8 mouse cellular contexts compared by ENCODE assay signal in the genomic region with DNA sequence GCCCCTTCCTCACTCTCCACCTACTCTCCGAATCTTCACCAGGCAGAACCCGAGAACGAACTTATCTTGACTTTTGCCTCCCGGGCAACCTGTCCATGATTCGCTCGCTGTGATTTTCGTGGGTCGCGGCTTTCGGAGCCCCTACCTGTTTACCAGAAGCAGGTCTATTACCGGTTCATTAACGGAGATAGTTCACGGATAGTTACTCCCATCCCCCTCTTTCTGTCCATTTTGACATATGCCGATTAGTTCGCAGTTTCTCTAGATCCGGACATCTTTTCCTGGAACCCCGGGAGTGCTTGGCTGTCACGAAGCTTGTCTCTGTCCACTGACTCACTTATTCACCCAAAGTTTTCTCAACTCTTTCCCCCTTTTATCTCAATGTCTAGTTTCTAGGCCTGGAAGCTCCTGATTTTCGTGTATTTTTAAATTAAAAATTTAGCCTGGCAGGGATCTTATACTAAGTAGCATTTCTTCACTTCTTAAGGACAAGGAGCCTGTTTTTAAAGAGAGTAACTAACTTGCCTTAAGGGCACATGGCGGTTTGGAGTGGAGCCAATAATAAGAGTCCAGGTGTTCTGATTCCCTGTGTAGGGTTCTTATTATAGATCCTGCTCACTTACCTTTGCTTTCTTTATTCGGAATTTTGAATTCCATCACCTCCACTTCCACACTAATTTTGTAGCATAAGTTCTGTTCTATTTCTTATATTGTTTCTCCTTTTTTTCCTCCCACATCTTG. TPM values are rescaled to one million over a fixed set of nuclear protein-coding genes. Genes with fewer than 3 reads are reported as not detected.
A peak's percentile ranks its signal among the peaks of the same experiment; 100 is the strongest.
DNase-seq lines count a peak whose midpoint lies in the region; ATAC-seq and TF ChIP-seq lines count a peak whose summit lies in the region.

No protein-coding gene starts in this region.

- WGBS in intestine, embryonic 15.5 days = 5% methylated on average over 21 of the region's 21 CpGs
- WGBS in midbrain, embryonic 16.5 days = 8% methylated on average over 21 of the region's 21 CpGs

- H3K9ac ChIP-seq in intestine, embryonic 15.5 days = peak overlapping the region; percentile 83
- H3K9ac ChIP-seq in midbrain, embryonic 16.5 days (ENCODE audit: low read depth, low read length) = peak overlapping the region; percentile 72

- no peaks in the 10 kb centered on the region for H3K9me3 ChIP-seq in intestine, embryonic 15.5 days
- no peaks in the 10 kb centered on the region for H3K9me3 ChIP-seq in midbrain, embryonic 16.5 days (replicated peaks; ENCODE audit: control insufficient read depth, low read length, poor library complexity, severe bottlenecking)

- DNase-seq in left cerebral cortex, adult 2 months (ENCODE audit: extremely low spot score in 1 of 2, low spot score in 2 of 2) = no peak
- DNase-seq in left cerebral cortex, adult 9 months (ENCODE audit: low spot score in 2 of 2) = no peak
- DNase-seq in urinary bladder, postnatal 14 days (ENCODE audit: low spot score) = no peak
- DNase-seq in frontal cortex, postnatal 36 days (ENCODE audit: low spot score in 2 of 2) = no peak

- intact Hi-C loops in left cerebral cortex, adult 2 months (cut with DNase I) = no loop called here

- peak overlapping the region; percentile 64 for H3K4me2 ChIP-seq in intestine, embryonic 15.5 days (replicated peaks)
- peak overlapping the region; percentile 98 for H3K4me2 ChIP-seq in midbrain, embryonic 16.5 days (ENCODE audit: low read length)

- peaks cover 3% of the 10 kb centered on the region for H3K4me1 ChIP-seq in cortical plate, adult 2 months (ENCODE audit: control insufficient read depth, insufficient read depth, low read length)
- peaks cover 24% of the 10 kb centered on the region for H3K4me1 ChIP-seq in intestine, embryonic 15.5 days (replicated peaks)
- H3K4me1 ChIP-seq in midbrain, embryonic 16.5 days (ENCODE audit: control insufficient read depth, insufficient read depth, low read length) = peaks cover 24% of the 10 kb centered on the region

- H3K36me3 ChIP-seq in intestine, embryonic 15.5 days = no peaks in the 10 kb centered on the region
- H3K36me3 ChIP-seq in midbrain, embryonic 16.5 days (ENCODE audit: control insufficient read depth, insufficient read depth, low read length) = no peaks in the 10 kb centered on the region

- H3K27ac ChIP-seq in left cerebral cortex, adult 2 months = peak overlapping the region; percentile 86
- H3K27ac ChIP-seq in cortical plate, adult 2 months (ENCODE audit: insufficient read depth, low read length) = no peak overlapping the region
- peak overlapping the region; percentile 87 for H3K27ac ChIP-seq in intestine, embryonic 15.5 days
- peak overlapping the region; percentile 81 for H3K27ac ChIP-seq in midbrain, embryonic 16.5 days (ENCODE audit: low read length)

- TF ChIP-seq POLR2A in cortical plate, adult 2 months (IDR thresholded peaks at IDR 0.05; ENCODE audit: extremely low read depth, insufficient read depth, low read length) = no peak

- ATAC-seq in intestine, embryonic 15.5 days = no peak
- no peak for ATAC-seq in midbrain, embryonic 16.5 days
- no peak for ATAC-seq in megakaryocyte-erythroid progenitor cell, adult 5-6 weeks (replicated peaks; ENCODE audit: low FRiP score, low TSS enrichment, poor library complexity, severe bottlenecking)

- peak overlapping the region; percentile 98 for H3K4me3 ChIP-seq in left cerebral cortex, adult 2 months
- peak overlapping the region; percentile 48 for H3K4me3 ChIP-seq in cortical plate, adult 2 months (ENCODE audit: insufficient read depth, low read length)
- peak overlapping the region; percentile 99 for H3K4me3 ChIP-seq in intestine, embryonic 15.5 days (replicated peaks)
- peak overlapping the region; percentile 75 for H3K4me3 ChIP-seq in midbrain, embryonic 16.5 days (ENCODE audit: low read depth, low read length)

- no peak for TF ChIP-seq CTCF in left cerebral cortex, adult 2 months (IDR thresholded peaks at IDR 0.05)
- TF ChIP-seq CTCF in cortical plate, adult 2 months (IDR thresholded peaks at IDR 0.05; ENCODE audit: extremely low read depth, insufficient read depth, low read length) = no peak

- H3K27me3 ChIP-seq in intestine, embryonic 15.5 days (replicated peaks) = no peaks in the 10 kb centered on the region
- H3K27me3 ChIP-seq in midbrain, embryonic 16.5 days (ENCODE audit: control insufficient read depth, insufficient read depth, low read depth, low read length) = no peaks in the 10 kb centered on the region

RNA-seq across cellular contexts. Expression of gene Snd1, which starts 6.0 kb away (rescaled TPM):
- 10 to 100 TPM; 76.7 to 77.9 TPM for total RNA-seq in left cerebral cortex, adult 2 months (2021)
- 62.1 and 73.1 TPM in 2 replicates for polyA plus RNA-seq in cortical plate, adult 2 months (2012; rRNA removed)
- polyA plus RNA-seq in intestine, embryonic 15.5 days (2015; fragmentation: Nextera tagmentation; extraction: Ambion mirVana) = 128 and 138 TPM in 2 replicates
- 81.9 and 82.8 TPM in 2 replicates for polyA plus RNA-seq in midbrain, embryonic 16.5 days (2015; fragmentation: Nextera tagmentation; extraction: Ambion mirVana)
- 65.7 and 94.3 TPM in 2 replicates for total RNA-seq in megakaryocyte-erythroid progenitor cell, adult 5-6 weeks (2014; fragmentation: Nextera tagmentation)
- total RNA-seq in megakaryocyte-erythroid progenitor cell, adult 5-6 weeks (2017) = 80.6 and 188 TPM in 2 replicates

RNA-seq across cellular contexts. Expression of gene Pax4, which starts 31.8 kb away (rescaled TPM):
- not detected for total RNA-seq in left cerebral cortex, adult 2 months (2021)
- polyA plus RNA-seq in cortical plate, adult 2 months (2012; rRNA removed) = 0.10 TPM in 1 of 2 replicates, not detected in the other
- 2.2 and 2.9 TPM in 2 replicates for polyA plus RNA-seq in intestine, embryonic 15.5 days (2015; fragmentation: Nextera tagmentation; extraction: Ambion mirVana)
- not detected in 2 replicates for polyA plus RNA-seq in midbrain, embryonic 16.5 days (2015; fragmentation: Nextera tagmentation; extraction: Ambion mirVana)
- not detected in 2 replicates for total RNA-seq in megakaryocyte-erythroid progenitor cell, adult 5-6 weeks (2014; fragmentation: Nextera tagmentation)
- not detected in 2 replicates for total RNA-seq in megakaryocyte-erythroid progenitor cell, adult 5-6 weeks (2017)

RNA-seq across cellular contexts. Expression of gene Gcc1, which starts 52.7 kb away (rescaled TPM):
- total RNA-seq in left cerebral cortex, adult 2 months (2021) = 10 to 100 TPM; 20.9 to 25.7 TPM
- 9.5 and 9.7 TPM in 2 replicates for polyA plus RNA-seq in cortical plate, adult 2 months (2012; rRNA removed)
- polyA plus RNA-seq in intestine, embryonic 15.5 days (2015; fragmentation: Nextera tagmentation; extraction: Ambion mirVana) = 8.5 and 8.7 TPM in 2 replicates
- 13.0 and 14.3 TPM in 2 replicates for polyA plus RNA-seq in midbrain, embryonic 16.5 days (2015; fragmentation: Nextera tagmentation; extraction: Ambion mirVana)
- total RNA-seq in megakaryocyte-erythroid progenitor cell, adult 5-6 weeks (2014; fragmentation: Nextera tagmentation) = 4.2 and 4.3 TPM in 2 replicates
- 10.4 and 12.1 TPM in 2 replicates for total RNA-seq in megakaryocyte-erythroid progenitor cell, adult 5-6 weeks (2017)

RNA-seq across cellular contexts. Expression of gene Fscn3, which starts 53.3 kb away (rescaled TPM):
- total RNA-seq in left cerebral cortex, adult 2 months (2021) = not detected
- not detected in 2 replicates for polyA plus RNA-seq in cortical plate, adult 2 months (2012; rRNA removed)
- not detected in 2 replicates for polyA plus RNA-seq in intestine, embryonic 15.5 days (2015; fragmentation: Nextera tagmentation; extraction: Ambion mirVana)
- polyA plus RNA-seq in midbrain, embryonic 16.5 days (2015; fragmentation: Nextera tagmentation; extraction: Ambion mirVana) = 0.13 TPM in 1 of 2 replicates, not detected in the other
- total RNA-seq in megakaryocyte-erythroid progenitor cell, adult 5-6 weeks (2014; fragmentation: Nextera tagmentation) = 0.32 and 0.48 TPM in 2 replicates
- total RNA-seq in megakaryocyte-erythroid progenitor cell, adult 5-6 weeks (2017) = not detected in 2 replicates

RNA-seq across cellular contexts. Expression of gene Arf5, which starts 57.6 kb away (rescaled TPM):
- 100 to 1,000 TPM; 263 TPM for total RNA-seq in left cerebral cortex, adult 2 months (2021)
- 414 and 415 TPM in 2 replicates for polyA plus RNA-seq in cortical plate, adult 2 months (2012; rRNA removed)
- polyA plus RNA-seq in intestine, embryonic 15.5 days (2015; fragmentation: Nextera tagmentation; extraction: Ambion mirVana) = 267 and 282 TPM in 2 replicates
- 418 and 435 TPM in 2 replicates for polyA plus RNA-seq in midbrain, embryonic 16.5 days (2015; fragmentation: Nextera tagmentation; extraction: Ambion mirVana)
- 74.2 and 89.2 TPM in 2 replicates for total RNA-seq in megakaryocyte-erythroid progenitor cell, adult 5-6 weeks (2014; fragmentation: Nextera tagmentation)
- total RNA-seq in megakaryocyte-erythroid progenitor cell, adult 5-6 weeks (2017) = 43.2 and 45.6 TPM in 2 replicates

Comparison
In these comparisons a context has a peak if more than half of its experiments do, and no peak if none do; other contexts are left out.
1. H3K4me3 ChIP-seq: peak in every context shown above with its lines; median percentile 99 in intestine, embryonic 15.5 days; 98 in left cerebral cortex, adult 2 months; 75 in midbrain, embryonic 16.5 days; 48 in cortical plate, adult 2 months.